Mouse (Mus musculus): ENCODE results near the gene Clta. TPM values are rescaled to one million over a fixed set of nuclear protein-coding genes. Genes with fewer than 3 reads are reported as not detected.

Gene Clta
- polyA plus RNA-seq, 1 experiment from 2014 or later, result 136 TPM

GRCm38 (mm10) chr4:44062062-44062461, 57.8 kb downstream of the Clta start:
- H3K9ac ChIP-seq (replicated peaks), result no peak overlapping the region
- no peaks in the 10 kb centered on the region for H3K9me3 ChIP-seq (ENCODE audit: low read length)
- H3K27me3 ChIP-seq (ENCODE audit: insufficient read depth, low read length), result no peaks in the 10 kb centered on the region
- H3K4me3 ChIP-seq (ENCODE audit: low read depth, low read length), result no peak overlapping the region
- H3K4me2 ChIP-seq (ENCODE audit: low read depth, low read length), result no peak overlapping the region
- peaks cover 23% of the 10 kb centered on the region for H3K36me3 ChIP-seq (replicated peaks; ENCODE audit: insufficient read depth, low read length)
- 41% methylated on average over 9 of the region's 9 CpGs for WGBS (ENCODE audit: insufficient replicate concordance)
- no peak for TF ChIP-seq EP300 (IDR thresholded peaks at IDR 0.05; ENCODE audit: low read depth)
- no peak for TF ChIP-seq CTCF (IDR thresholded peaks at IDR 0.05; ENCODE audit: low read depth)
- H3K27ac ChIP-seq (ENCODE audit: low read depth), result no peak overlapping the region; the same call in 1 of the 2 replicates
- no peak for DNase-seq
- no peak for ATAC-seq
- no peaks in the 10 kb centered on the region for H3K4me1 ChIP-seq (ENCODE audit: insufficient read depth)

GRCm38 (mm10) chr4:44062816-44063215, 58.6 kb downstream of the Clta start:
- H3K9ac ChIP-seq (replicated peaks), result no peak overlapping the region
- ATAC-seq (no peak), DNase-seq (no peak)
- no peaks in the 10 kb centered on the region for H3K27me3 ChIP-seq (ENCODE audit: insufficient read depth, low read length)
- peaks cover 23% of the 10 kb centered on the region for H3K36me3 ChIP-seq (replicated peaks; ENCODE audit: insufficient read depth, low read length)
- TF ChIP-seq EP300 (IDR thresholded peaks at IDR 0.05; ENCODE audit: low read depth) (no peak), CTCF (IDR thresholded peaks at IDR 0.05; ENCODE audit: low read depth) (no peak)
- no peaks in the 10 kb centered on the region for H3K9me3 ChIP-seq (ENCODE audit: low read length)
- H3K4me3 ChIP-seq (ENCODE audit: low read depth, low read length), result no peak overlapping the region
- 75% methylated on average over 14 of the region's 14 CpGs for WGBS (ENCODE audit: insufficient replicate concordance)
- H3K4me2 ChIP-seq (ENCODE audit: low read depth, low read length), result no peak overlapping the region
- H3K27ac ChIP-seq (ENCODE audit: low read depth), result no peak overlapping the region
- H3K4me1 ChIP-seq (ENCODE audit: insufficient read depth), result peaks cover 5% of the 10 kb centered on the region

- ATAC-seq, result peak; percentile 69
- peak overlapping the region; percentile 54 for H3K4me3 ChIP-seq (ENCODE audit: low read depth, low read length)
- peak; percentile 93 for DNase-seq
- H3K9ac ChIP-seq (replicated peaks), result peak overlapping the region; percentile 76
- TF ChIP-seq CTCF (IDR thresholded peaks at IDR 0.05; ENCODE audit: low read depth) (peak; percentile 99), EP300 (IDR thresholded peaks at IDR 0.05; ENCODE audit: low read depth) (no peak)
- H3K27me3 ChIP-seq (ENCODE audit: insufficient read depth, low read length), result no peaks in the 10 kb centered on the region
- H3K4me1 ChIP-seq (ENCODE audit: insufficient read depth), result peaks cover 18% of the 10 kb centered on the region
- 5% methylated on average over 16 of the region's 16 CpGs for WGBS (ENCODE audit: insufficient replicate concordance)
- peak overlapping the region; percentile 74 for H3K4me2 ChIP-seq (ENCODE audit: low read depth, low read length)
- peaks cover 12% of the 10 kb centered on the region for H3K36me3 ChIP-seq (replicated peaks; ENCODE audit: insufficient read depth, low read length)
- no peaks in the 10 kb centered on the region for H3K9me3 ChIP-seq (ENCODE audit: low read length)
- H3K27ac ChIP-seq (ENCODE audit: low read depth), result peak overlapping the region; percentile 96
Measured at GRCm38 (mm10) chr4:44065355-44066025, 61.2 kb downstream of the Clta start.

- Histone ChIP-seq H3K27ac (ENCODE audit: low read depth) (peak overlapping the region; percentile 96), H3K27me3 (ENCODE audit: insufficient read depth, low read length) (no peaks in the 10 kb centered on the region), H3K4me2 (ENCODE audit: low read depth, low read length) (peak overlapping the region; percentile 74), H3K9ac (replicated peaks) (peak overlapping the region; percentile 76), H3K36me3 (replicated peaks; ENCODE audit: insufficient read depth, low read length) (peaks cover 7% of the 10 kb centered on the region), H3K4me3 (ENCODE audit: low read depth, low read length) (peak overlapping the region; percentile 54), H3K4me1 (ENCODE audit: insufficient read depth) (peaks cover 27% of the 10 kb centered on the region), H3K9me3 (ENCODE audit: low read length) (no peaks in the 10 kb centered on the region)
- TF ChIP-seq EP300 (IDR thresholded peaks at IDR 0.05; ENCODE audit: low read depth) (peak; percentile 38; the same call in 1 of the 2 replicates), CTCF (IDR thresholded peaks at IDR 0.05; ENCODE audit: low read depth) (no peak)
- DNase-seq (peak; percentile 52), ATAC-seq (peak; percentile 60)
- WGBS (ENCODE audit: insufficient replicate concordance), result 60% methylated on average over 6 of the region's 6 CpGs
Measured at GRCm38 (mm10) chr4:44066891-44067290, 62.6 kb downstream of the Clta start.

GRCm38 (mm10) chr4:44068736-44069135, 64.5 kb downstream of the Clta start:
- no peaks in the 10 kb centered on the region for H3K9me3 ChIP-seq (ENCODE audit: low read length)
- TF ChIP-seq CTCF (IDR thresholded peaks at IDR 0.05; ENCODE audit: low read depth) (no peak), EP300 (IDR thresholded peaks at IDR 0.05; ENCODE audit: low read depth) (no peak)
- peak; percentile 14; the same call in 1 of the 2 replicates for ATAC-seq
- H3K4me1 ChIP-seq (ENCODE audit: insufficient read depth), result peaks cover 37% of the 10 kb centered on the region
- H3K9ac ChIP-seq (replicated peaks), result no peak overlapping the region
- H3K27ac ChIP-seq (ENCODE audit: low read depth), result peak overlapping the region; percentile 87
- H3K4me2 ChIP-seq (ENCODE audit: low read depth, low read length), result peak overlapping the region; percentile 55
- H3K36me3 ChIP-seq (replicated peaks; ENCODE audit: insufficient read depth, low read length), result no peaks in the 10 kb centered on the region
- DNase-seq, result peak; percentile 38
- H3K4me3 ChIP-seq (ENCODE audit: low read depth, low read length), result no peak overlapping the region
- 42% methylated on average over 9 of the region's 9 CpGs for WGBS (ENCODE audit: insufficient replicate concordance)
- H3K27me3 ChIP-seq (ENCODE audit: insufficient read depth, low read length), result no peaks in the 10 kb centered on the region

- DNase-seq (no peak), ATAC-seq (no peak)
- no peaks in the 10 kb centered on the region for H3K9me3 ChIP-seq (ENCODE audit: low read length)
- peaks cover 42% of the 10 kb centered on the region for H3K4me1 ChIP-seq (ENCODE audit: insufficient read depth)
- no peaks in the 10 kb centered on the region for H3K27me3 ChIP-seq (ENCODE audit: insufficient read depth, low read length)
- 78% methylated on average over 4 of the region's 4 CpGs for WGBS (ENCODE audit: insufficient replicate concordance)
- H3K27ac ChIP-seq (ENCODE audit: low read depth), result peak overlapping the region; percentile 87
- no peak overlapping the region for H3K9ac ChIP-seq (replicated peaks)
- no peak for TF ChIP-seq EP300 (IDR thresholded peaks at IDR 0.05; ENCODE audit: low read depth)
- TF ChIP-seq CTCF (IDR thresholded peaks at IDR 0.05; ENCODE audit: low read depth), result no peak
- H3K4me3 ChIP-seq (ENCODE audit: low read depth, low read length), result no peak overlapping the region
- H3K4me2 ChIP-seq (ENCODE audit: low read depth, low read length), result 0 out of 2 replicates have a peak overlapping the region, but pooled peaks have one; percentile 55
- H3K36me3 ChIP-seq (replicated peaks; ENCODE audit: insufficient read depth, low read length), result no peaks in the 10 kb centered on the region
Measured at GRCm38 (mm10) chr4:44069411-44069810, 65.2 kb downstream of the Clta start.
